Mouse (Mus musculus) cerebellum, postnatal 10 days (tissue): Measurements from ENCODE around the gene Hist4h4.
A peak's percentile ranks its signal among the peaks of the same experiment; 100 is the strongest.

Experiments used
- DNase-seq, 2 experiments: peaks; one replicate each; pipeline ENCODE4 v3.0.0; 2021; ENCODE audit warnings: mixed read lengths in 2 of 2

Hist4h4 gene

DNA sequence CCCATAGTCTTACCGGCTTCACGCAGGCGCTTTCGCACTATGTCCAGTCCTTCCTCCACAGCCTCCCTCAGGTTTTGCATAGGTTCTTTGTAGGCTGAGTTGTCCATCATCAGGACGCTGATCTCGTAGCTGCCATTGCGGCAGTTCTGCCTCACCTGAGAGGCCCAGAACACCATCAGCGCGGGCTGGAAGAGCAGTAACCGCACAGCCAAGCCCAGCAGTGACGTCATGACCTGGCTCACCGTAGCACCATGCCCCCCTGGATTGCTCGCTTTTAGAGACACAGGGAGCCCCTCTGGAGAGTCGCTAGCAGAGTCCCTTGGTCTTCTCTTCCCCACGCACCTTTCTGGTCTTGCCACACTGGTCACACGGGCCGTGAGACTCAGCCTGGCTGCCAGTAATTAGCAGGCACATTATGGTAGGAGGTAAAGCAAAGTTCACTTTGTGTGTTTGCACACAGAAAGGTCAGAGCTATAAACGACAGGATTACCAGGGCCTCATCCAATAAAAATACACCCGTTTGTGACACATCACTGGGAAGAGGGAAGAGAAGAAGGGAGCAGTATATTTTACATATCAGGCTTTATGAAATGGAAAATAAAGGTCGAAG, 22.7 kb downstream of the Hist4h4 start, which contains the start of gene Gucy2c:
Gene Gucy2c (minus strand): TSS at position 389 of the 610 bp plus-strand sequence.
- DNase-seq: no peak

DNA sequence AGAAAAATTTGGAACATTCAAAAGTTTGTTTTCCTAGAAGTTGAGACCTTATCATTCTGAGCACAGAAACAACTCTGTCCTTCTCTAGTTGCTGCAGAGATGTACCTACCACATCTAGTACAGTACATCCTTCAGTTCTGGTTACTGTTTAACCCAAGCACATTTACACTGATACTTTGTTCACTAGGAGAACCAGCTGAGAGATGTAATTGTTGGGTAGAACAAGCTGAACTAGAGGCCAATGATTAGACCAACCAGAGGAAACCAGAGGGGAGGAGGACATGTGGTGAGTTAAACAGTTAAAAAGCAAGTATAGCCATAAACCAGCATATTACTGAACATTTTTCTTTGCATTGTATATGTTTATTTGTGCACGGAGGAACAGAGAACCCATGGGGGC, 27.8 kb downstream of the Hist4h4 start:
- DNase-seq: no peak

DNA sequence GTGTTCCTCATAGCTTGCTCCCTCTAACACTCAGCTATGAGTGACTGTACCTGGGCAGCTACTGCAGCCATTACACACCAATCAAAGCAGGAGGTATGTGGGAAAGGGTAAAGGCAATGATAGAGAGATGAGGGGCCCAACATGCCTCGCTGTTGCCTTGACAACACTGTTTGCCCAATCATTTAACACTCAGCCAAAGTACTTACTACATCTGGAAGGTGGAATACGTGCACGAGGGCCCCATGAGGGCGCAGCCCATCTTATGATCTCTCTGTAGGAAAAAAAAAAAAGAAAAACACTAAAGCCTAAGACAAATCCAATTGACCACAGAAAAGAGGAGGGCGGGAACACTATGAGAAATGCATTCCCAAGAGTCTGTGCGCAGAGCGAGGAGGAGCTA, 34.4 kb downstream of the Hist4h4 start:
- no peak for DNase-seq

DNA sequence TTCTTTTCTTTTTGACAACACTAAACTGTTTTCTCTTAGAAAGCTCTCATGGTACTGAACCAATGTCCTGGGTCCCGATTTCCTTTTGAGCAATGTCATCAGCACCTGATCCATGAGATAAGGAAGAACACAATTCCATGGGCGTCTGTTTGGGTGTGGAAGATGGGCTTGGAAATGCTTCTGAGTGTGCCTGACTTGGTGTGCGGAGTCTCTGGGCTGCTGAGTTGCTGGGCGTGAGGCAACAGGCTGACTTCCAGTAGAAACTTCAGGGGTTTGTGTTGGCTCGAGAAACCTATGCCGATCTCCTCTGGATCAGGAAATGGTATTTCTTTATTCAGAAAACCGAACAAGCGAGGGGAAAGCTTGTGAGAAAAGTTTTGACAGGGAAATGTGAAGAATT, 35.1 kb downstream of the Hist4h4 start:
- no peak for DNase-seq

DNA sequence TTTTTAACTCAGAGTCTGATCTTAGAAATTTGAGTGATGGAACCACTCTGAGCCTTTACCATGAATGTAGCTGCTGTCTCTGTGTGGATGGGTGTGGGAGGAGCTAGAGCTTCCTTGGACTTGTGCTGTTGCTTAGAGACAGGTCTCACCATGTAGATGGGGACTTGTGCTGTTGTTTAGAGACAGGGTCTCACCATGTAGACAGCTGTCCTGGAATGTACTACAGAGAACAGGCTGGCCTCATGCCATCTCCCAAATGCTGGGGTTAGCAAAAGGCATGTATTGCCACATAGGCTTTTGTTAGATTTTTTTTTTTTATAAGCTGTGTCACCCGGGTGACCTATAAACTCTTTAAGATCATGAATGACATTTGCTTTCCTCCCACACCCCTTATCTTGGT, 40.3 kb downstream of the Hist4h4 start:
- peak in 1 of 2 experiments; percentile 10 for DNase-seq
